ENCODE assay signal across 32 mouse cellular contexts in genomic region chr5:28082312-28082711, GRCm38 (mm10). TPM values are rescaled to one million over a fixed set of nuclear protein-coding genes. Genes with fewer than 3 reads are reported as not detected.
DNase-seq lines count a peak whose midpoint lies in the region; ATAC-seq and TF ChIP-seq lines count a peak whose summit lies in the region.
"Had no signal": no experiment of that assay in that cellular context is flagged by ENCODE, and none has a peak within 500 bp of the region (broad histone marks: within the 10 kb centered on the region; RNA-seq: fewer than 3 reads in every experiment).

No protein-coding gene starts in this region.

- H3K9ac ChIP-seq in forebrain, postnatal 0 days, result no peak overlapping the region
- H3K9ac ChIP-seq in kidney, postnatal 0 days (ENCODE audit: low read depth, low read length), result no peak overlapping the region
- no peak overlapping the region for H3K9ac ChIP-seq in kidney, embryonic 14.5 days (ENCODE audit: low read depth, low read length)
- H3K9ac ChIP-seq: heart, embryonic 13.5 days; limb, embryonic 13.5 days; liver, embryonic 12.5 days; midbrain, embryonic 13.5 days; neural tube, embryonic 15.5 days had no signal

- no peak overlapping the region for H3K4me2 ChIP-seq in forebrain, postnatal 0 days (ENCODE audit: low read depth)
- H3K4me2 ChIP-seq in kidney, postnatal 0 days (ENCODE audit: low read length), result no peak overlapping the region
- no peak overlapping the region for H3K4me2 ChIP-seq in kidney, embryonic 14.5 days (replicated peaks; ENCODE audit: low read depth, low read length)
- H3K4me2 ChIP-seq: heart, embryonic 13.5 days; limb, embryonic 13.5 days; liver, embryonic 12.5 days; midbrain, embryonic 13.5 days; neural tube, embryonic 15.5 days had no signal

- H3K4me1 ChIP-seq in forebrain, embryonic 10.5 days, result peaks cover 5% of the 10 kb centered on the region; the same call in 1 of the 2 replicates
- H3K4me1 ChIP-seq in forebrain, postnatal 0 days (ENCODE audit: insufficient read depth), result no peaks in the 10 kb centered on the region
- no peaks in the 10 kb centered on the region for H3K4me1 ChIP-seq in kidney, postnatal 0 days (replicated peaks; ENCODE audit: insufficient read depth, low read length)
- no peaks in the 10 kb centered on the region for H3K4me1 ChIP-seq in kidney, embryonic 14.5 days (ENCODE audit: control insufficient read depth, insufficient read depth, low read length)
- H3K4me1 ChIP-seq in brown adipose tissue, adult 24 weeks (ENCODE audit: control insufficient read depth, insufficient read depth, insufficient read length, low read length), result peaks cover 5% of the 10 kb centered on the region; the same call in 1 of the 2 replicates
- H3K4me1 ChIP-seq: heart, embryonic 13.5 days; limb, embryonic 13.5 days; liver, embryonic 12.5 days; midbrain, embryonic 13.5 days; neural tube, embryonic 15.5 days had no signal

- peak overlapping the region; percentile 16; the same call in 1 of the 2 replicates for H3K27ac ChIP-seq in forebrain, embryonic 10.5 days
- H3K27ac ChIP-seq in forebrain, postnatal 0 days (ENCODE audit: low read depth, low read length), result no peak overlapping the region
- H3K27ac ChIP-seq in kidney, postnatal 0 days, result no peak overlapping the region
- no peak overlapping the region for H3K27ac ChIP-seq in kidney, embryonic 14.5 days (ENCODE audit: low read depth, low read length)
- peak overlapping the region; percentile 1; the same call in 1 of the 2 replicates for H3K27ac ChIP-seq in brown adipose tissue, adult 24 weeks (replicated peaks; ENCODE audit: low read depth, low read length)
- H3K27ac ChIP-seq: gastrocnemius, adult 2 months; heart, adult 2 months; heart, embryonic 13.5 days; left cerebral cortex, adult 2 months; limb, embryonic 13.5 days; liver, embryonic 12.5 days; macrophage; midbrain, embryonic 13.5 days; neural tube, embryonic 15.5 days had no signal

- no peaks in the 10 kb centered on the region for H3K27me3 ChIP-seq in forebrain, embryonic 10.5 days (ENCODE audit: poor library complexity, severe bottlenecking)
- no peaks in the 10 kb centered on the region for H3K27me3 ChIP-seq in forebrain, postnatal 0 days (ENCODE audit: insufficient read depth, low read length)
- H3K27me3 ChIP-seq in kidney, postnatal 0 days (ENCODE audit: insufficient read depth, low read length), result no peaks in the 10 kb centered on the region
- no peaks in the 10 kb centered on the region for H3K27me3 ChIP-seq in kidney, embryonic 14.5 days (ENCODE audit: control insufficient read depth, insufficient read depth, low read length)
- H3K27me3 ChIP-seq: limb, embryonic 13.5 days; midbrain, embryonic 13.5 days; neural tube, embryonic 15.5 days had no signal

- no peaks in the 10 kb centered on the region for H3K9me3 ChIP-seq in forebrain, embryonic 10.5 days
- H3K9me3 ChIP-seq in forebrain, postnatal 0 days (ENCODE audit: low read length), result no peaks in the 10 kb centered on the region
- no peaks in the 10 kb centered on the region for H3K9me3 ChIP-seq in kidney, postnatal 0 days (replicated peaks; ENCODE audit: low read length)
- H3K9me3 ChIP-seq in kidney, embryonic 14.5 days (ENCODE audit: control insufficient read depth, low read length), result no peaks in the 10 kb centered on the region
- H3K9me3 ChIP-seq: heart, embryonic 13.5 days; limb, embryonic 13.5 days; liver, embryonic 12.5 days; midbrain, embryonic 13.5 days; neural tube, embryonic 15.5 days had no signal

- peaks cover 16% of the 10 kb centered on the region for H3K36me3 ChIP-seq in forebrain, embryonic 10.5 days (replicated peaks)
- no peaks in the 10 kb centered on the region for H3K36me3 ChIP-seq in forebrain, postnatal 0 days (ENCODE audit: insufficient read depth)
- H3K36me3 ChIP-seq in kidney, postnatal 0 days (ENCODE audit: insufficient read depth, low read length), result no peaks in the 10 kb centered on the region
- no peaks in the 10 kb centered on the region for H3K36me3 ChIP-seq in kidney, embryonic 14.5 days (ENCODE audit: control insufficient read depth, insufficient read depth, low read length)

- WGBS in forebrain, embryonic 10.5 days, result 82% methylated on average over 4 of the region's 4 CpGs
- WGBS in forebrain, postnatal 0 days, result 86% methylated on average over 4 of the region's 4 CpGs
- WGBS in kidney, postnatal 0 days, result 80% methylated on average over 4 of the region's 4 CpGs
- WGBS in kidney, embryonic 14.5 days, result 72% methylated on average over 4 of the region's 4 CpGs

- TF ChIP-seq CTCF in forebrain, postnatal 0 days (IDR thresholded peaks at IDR 0.05; ENCODE audit: low read depth), result no peak
- no peak for TF ChIP-seq CTCF in kidney, postnatal 0 days (IDR thresholded peaks at IDR 0.05; ENCODE audit: low read depth)

- no peak for DNase-seq in forebrain, embryonic 10.5 days (ENCODE audit: extremely low spot score, low spot score)
- no peak for DNase-seq in forebrain, postnatal 0 days
- no peak for DNase-seq in kidney, postnatal 0 days (ENCODE audit: low spot score)
- DNase-seq in left cerebral cortex, adult 18-20 months (ENCODE audit: low spot score in 2 of 2), result no peak
- DNase-seq in right cerebral cortex, postnatal 10 days (ENCODE audit: low spot score in 2 of 2), result no peak
- DNase-seq: adrenal gland, postnatal 25 days; cerebellum, adult 18-20 months; cerebellum, postnatal 14 days; gastrocnemius, adult 2 months; gastrocnemius, postnatal 36 days; heart, adult 2 months; heart, postnatal 14 days; kidney, adult 8-10 months; kidney, postnatal 14 days; lung, adult 18-20 months; retina, postnatal 1 day; right cerebral cortex, postnatal 25 days; thymus, adult 18-20 months; thymus, postnatal 25 days had no signal

- H3K4me3 ChIP-seq in forebrain, embryonic 10.5 days, result no peak overlapping the region
- no peak overlapping the region for H3K4me3 ChIP-seq in forebrain, postnatal 0 days (ENCODE audit: low read depth, low read length)
- H3K4me3 ChIP-seq in kidney, postnatal 0 days (replicated peaks; ENCODE audit: low read depth, low read length), result no peak overlapping the region
- no peak overlapping the region for H3K4me3 ChIP-seq in kidney, embryonic 14.5 days (ENCODE audit: low read length)
- H3K4me3 ChIP-seq in brown adipose tissue, adult 24 weeks (ENCODE audit: insufficient read depth, low read depth, low read length), result no peak overlapping the region
- H3K4me3 ChIP-seq: erythroblast, embryonic 14.5 days; gastrocnemius, adult 2 months; heart, adult 2 months; heart, embryonic 13.5 days; left cerebral cortex, adult 2 months; limb, embryonic 13.5 days; liver, embryonic 12.5 days; midbrain, embryonic 13.5 days; neural tube, embryonic 15.5 days had no signal

- no peak for ATAC-seq in forebrain, postnatal 0 days
- 0 out of 2 replicates have a peak, but pooled peaks have one; percentile 40 for ATAC-seq in kidney, postnatal 0 days (replicated peaks; ENCODE audit: low FRiP score, low read depth)
- ATAC-seq in kidney, embryonic 14.5 days (ENCODE audit: low FRiP score, low TSS enrichment), result no peak
- ATAC-seq: forebrain, embryonic 14.5 days; hindbrain, embryonic 16.5 days; lung, postnatal 0 days; midbrain, embryonic 13.5 days had no signal

RNA-seq across cellular contexts. Expression of gene Insig1, which starts 11.1 kb away (rescaled TPM):
- polyA plus RNA-seq in forebrain, embryonic 10.5 days (2016; fragmentation: Nextera tagmentation; extraction: Ambion mirVana), result 94.2 and 104 TPM in 2 replicates
- 127 and 140 TPM in 2 replicates for total RNA-seq in forebrain, postnatal 0 days (2014; rRNA removed)
- polyA plus RNA-seq in forebrain, postnatal 0 days (2015; fragmentation: Nextera tagmentation; extraction: Ambion mirVana), result 100 and 101 TPM in 2 replicates
- 44.3 and 48.7 TPM in 2 replicates for polyA plus RNA-seq in kidney, postnatal 0 days (2015; fragmentation: Nextera tagmentation; extraction: Ambion mirVana)
- 40.9 and 68.4 TPM in 2 replicates for polyA plus RNA-seq in kidney, embryonic 14.5 days (2014; fragmentation: Nextera tagmentation; extraction: Ambion mirVana)
- 311 and 482 TPM in 2 replicates for polyA plus RNA-seq in brown adipose tissue, adult 24 weeks (2012; ENCODE audit: insufficient read depth, insufficient read length, missing spikeins)
- 100 to 1,000 TPM in 1 of 2 experiments, 10 to 100 TPM in 1; 80.7 to 104 TPM for total RNA-seq in left cerebral cortex, adult 18-20 months (2021)

Comparison
In these comparisons a context has a peak if more than half of its experiments do, and no peak if none do; other contexts are left out.
1. H3K27ac ChIP-seq: peak in forebrain, embryonic 10.5 days (single experiment) and brown adipose tissue, adult 24 weeks (single experiment); none in forebrain, postnatal 0 days (single experiment), kidney, postnatal 0 days (single experiment) and kidney, embryonic 14.5 days (single experiment).